Mouse (Mus musculus): Measurements from ENCODE around the gene Tmem209.
A peak's percentile ranks its signal among the peaks of the same experiment; 100 is the strongest.

The Tmem209 gene

DNA sequence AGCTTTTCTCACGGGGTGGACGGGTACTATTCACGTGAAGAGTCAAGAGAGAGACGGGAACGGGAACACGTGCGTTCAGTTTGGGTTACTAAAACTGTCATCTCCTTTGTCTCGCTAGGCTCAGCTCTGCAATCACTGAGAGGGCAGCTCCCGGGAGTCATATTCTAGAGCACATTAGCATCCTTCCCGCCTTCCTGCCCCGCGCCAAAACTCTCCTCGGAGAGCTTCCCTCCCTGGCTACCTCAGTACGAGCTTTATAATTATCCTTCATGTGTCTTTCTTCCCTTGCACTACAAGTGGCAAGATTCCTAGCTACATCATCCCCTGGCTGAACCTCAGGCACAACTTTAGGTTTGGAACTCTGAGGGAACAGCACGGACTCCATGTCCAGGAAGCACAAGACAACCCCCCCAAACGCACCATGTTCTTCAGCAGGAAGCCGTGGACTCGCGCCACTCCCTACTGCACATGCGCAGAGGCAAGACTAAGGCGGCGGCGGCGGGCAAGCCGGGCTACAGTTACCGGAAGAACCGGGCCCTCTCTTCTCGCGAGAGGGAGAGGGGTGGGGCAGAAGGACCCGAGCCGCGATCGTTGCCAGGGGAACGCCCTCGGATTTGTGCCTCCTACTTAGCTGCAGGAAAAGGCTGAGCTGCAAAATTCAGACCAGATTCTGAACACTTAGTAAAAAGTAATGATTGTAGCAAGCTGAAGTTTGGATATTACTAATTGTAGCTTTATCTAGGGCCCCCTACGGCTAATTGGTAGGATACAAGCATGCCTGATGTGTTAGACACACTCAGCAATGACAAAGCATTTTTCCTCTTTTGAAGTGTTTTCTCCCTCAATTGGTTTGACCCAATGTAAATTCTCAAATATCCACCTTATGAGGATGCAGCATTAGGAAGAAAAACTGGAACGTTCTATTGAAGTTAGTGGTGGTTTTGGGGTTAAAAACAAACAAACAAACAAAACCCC, at the start of gene Tmem209, which contains the start of gene Ssmem1:
Tmem209 (minus strand) TSS at position 519 of the 975 bp plus-strand sequence.
Ssmem1 (plus strand) TSS at position 585 of the 975 bp plus-strand sequence.
- DNase-seq, result peak; percentile 100

DNA sequence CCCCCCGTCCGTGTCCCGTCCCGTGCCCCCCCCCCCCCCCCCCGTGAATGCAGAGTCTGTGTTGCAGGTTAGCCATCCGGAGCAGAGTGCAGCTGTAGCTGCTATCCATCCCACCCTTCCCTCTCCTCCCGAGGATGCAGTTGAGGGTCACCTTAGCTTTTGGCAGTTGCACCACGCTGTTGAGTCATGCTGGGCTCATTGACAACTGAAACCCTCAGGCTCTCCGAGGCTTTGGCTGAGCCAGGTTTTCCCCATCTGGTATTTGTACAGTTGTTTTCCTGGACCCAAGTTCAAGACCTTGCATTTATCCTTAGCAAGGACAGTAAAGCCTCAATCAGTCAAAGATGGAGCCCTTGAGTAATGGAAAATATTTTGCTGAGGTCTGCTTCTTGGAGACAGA, 46.5 kb upstream of the Tmem209 start:
- no peak for DNase-seq

DNA sequence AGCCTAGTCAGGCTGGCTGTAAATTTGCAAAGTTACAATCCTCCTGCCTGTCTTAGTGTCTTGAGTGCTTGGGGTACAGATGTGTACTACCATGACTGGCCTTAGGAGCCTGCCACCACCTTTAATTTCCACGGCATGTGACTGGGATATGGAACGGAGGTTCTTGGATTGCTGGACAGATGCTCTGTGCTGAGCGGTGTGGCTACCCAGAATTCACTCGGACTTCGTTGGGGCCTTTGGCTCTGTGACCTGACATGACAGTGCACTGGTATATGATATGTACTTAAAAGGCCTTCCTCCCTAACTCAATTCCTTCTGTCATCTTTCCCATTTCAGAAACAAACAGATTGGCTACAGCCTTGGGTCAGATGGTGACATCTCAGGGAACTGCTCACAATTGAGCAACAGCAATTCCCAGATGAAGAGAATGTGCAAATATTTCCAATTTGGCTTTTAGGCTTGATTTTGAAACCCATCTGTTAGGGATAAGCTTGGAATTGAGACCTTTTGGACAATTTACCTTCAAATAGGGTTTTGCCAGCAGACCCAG, 45.1 kb upstream of the Tmem209 start:
- DNase-seq, result no peak

DNA sequence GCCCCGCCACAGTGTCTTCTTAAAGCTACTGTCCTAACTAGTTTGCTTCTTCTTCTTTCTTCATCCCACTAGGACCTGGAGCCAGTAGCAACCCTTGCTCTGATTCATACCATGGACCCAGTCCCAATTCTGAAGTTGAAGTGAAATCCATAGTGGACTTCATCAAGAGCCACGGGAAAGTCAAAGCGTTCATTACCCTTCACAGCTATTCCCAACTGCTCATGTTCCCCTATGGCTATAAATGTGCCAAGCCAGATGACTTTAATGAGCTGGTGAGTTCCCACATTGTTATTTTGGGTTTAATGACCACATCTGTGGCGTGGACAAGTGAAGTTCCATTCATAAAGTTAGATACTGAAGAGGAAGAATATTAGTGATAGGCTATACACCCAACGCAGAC, 44.5 kb upstream of the Tmem209 start:
- no peak for DNase-seq

DNA sequence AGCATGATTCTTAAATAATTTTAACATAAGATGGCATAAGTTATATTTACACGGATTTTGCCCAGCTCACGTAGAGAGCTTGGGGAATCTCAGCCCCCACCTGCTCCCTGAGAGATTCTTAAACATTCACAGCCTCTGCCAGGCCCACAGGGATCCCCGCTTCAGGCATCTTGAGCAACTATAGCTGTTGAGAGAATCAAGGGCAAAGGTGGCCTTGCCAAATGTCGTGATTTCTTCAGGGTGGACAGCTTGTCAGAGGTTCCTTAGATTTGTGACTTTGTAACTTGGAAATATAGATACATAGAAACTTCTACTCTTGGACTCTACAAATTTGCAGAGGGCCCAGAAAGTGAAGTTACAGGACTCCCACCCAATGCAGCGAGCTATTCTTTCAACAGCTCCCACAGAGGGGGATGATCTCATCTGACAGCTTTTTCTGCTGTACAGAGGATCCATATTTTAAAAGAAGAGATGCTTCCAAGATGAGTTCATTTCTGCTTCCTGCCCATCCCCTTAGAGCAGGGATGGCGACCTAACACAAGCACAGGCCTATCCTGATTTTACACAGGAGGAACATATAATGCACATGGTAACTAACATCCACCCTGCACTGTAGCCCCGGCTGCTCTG, 43.9 kb upstream of the Tmem209 start:
- no peak for DNase-seq

DNA sequence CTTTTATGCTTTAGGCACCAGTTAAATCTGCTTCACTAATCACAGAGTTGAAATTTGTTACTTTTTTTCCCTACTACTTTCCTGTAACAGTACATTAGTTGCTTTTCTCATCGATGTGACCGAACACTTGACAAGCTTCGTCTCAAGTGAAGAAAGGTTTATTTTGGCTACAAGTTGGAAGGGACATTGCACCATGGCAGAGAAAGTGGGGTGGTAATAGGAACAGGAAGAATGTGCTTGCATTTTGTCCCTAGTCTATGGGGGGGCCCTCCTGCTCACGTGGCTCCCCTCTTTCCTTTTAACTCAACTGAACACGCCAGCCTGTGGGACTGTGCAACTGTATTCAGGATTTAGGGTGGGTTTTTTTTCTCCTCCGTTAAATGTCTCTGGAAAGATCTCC, 43.0 kb upstream of the Tmem209 start:
- DNase-seq, result no peak

DNA sequence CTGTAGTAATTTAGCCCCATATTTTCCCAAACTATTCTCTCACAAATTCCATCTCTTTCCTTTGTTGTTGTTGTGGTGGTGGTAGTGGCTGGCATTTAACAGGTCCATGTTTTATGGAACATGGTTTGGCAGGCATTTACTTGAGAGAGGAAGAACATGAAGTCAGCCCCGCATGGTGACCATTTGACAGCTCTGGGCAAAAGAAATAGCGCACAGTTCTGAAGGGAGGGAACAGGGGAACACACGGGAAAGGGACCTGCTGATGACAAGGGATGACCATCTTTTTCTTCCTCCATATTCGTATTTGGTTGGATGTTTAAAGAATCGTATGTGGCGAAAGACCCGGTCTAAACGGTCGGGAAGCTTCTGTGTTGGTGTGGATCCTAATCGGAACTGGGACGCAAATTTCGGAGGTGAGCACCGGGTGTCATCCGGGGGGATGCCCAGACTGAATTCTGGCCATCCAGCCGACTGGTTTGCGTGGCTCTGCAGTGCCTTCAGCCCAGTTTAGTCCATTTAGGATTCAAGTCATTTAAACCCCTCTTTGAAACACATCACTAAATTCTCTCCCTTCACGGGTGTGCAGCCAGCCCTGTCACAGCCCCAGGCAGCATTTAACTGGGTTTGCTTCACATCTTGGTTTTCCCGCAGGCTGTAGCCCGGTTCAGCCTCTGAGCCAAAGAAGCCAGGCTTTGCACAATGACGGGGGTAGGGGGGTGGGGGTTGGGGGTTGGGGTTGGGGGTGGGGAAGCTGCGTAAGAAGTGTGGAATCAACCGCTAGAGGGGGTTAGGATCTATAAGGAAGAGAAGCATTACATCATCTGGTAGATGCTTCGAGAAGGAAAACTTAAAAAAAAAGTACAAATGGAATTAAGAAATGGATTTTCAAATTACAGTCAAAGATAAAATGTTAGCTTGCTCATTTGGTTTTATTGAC, 42.3 kb upstream of the Tmem209 start:
- DNase-seq, result no peak

DNA sequence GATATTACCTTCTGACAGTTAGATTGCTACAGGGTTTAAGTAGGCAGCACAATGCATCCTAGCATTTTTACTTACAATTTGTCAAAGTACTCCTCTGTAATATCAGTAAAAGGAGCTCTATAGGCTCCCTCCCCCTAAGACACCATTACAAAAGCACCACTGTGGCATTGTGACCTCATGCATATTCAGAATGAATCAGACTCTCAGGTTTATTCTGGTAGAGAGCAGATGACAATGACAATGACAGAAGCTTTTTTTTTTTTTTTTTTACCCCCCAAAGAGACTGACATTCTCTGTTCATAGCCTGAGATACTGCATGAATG, 41.6 kb upstream of the Tmem209 start:
- DNase-seq, result no peak

DNA sequence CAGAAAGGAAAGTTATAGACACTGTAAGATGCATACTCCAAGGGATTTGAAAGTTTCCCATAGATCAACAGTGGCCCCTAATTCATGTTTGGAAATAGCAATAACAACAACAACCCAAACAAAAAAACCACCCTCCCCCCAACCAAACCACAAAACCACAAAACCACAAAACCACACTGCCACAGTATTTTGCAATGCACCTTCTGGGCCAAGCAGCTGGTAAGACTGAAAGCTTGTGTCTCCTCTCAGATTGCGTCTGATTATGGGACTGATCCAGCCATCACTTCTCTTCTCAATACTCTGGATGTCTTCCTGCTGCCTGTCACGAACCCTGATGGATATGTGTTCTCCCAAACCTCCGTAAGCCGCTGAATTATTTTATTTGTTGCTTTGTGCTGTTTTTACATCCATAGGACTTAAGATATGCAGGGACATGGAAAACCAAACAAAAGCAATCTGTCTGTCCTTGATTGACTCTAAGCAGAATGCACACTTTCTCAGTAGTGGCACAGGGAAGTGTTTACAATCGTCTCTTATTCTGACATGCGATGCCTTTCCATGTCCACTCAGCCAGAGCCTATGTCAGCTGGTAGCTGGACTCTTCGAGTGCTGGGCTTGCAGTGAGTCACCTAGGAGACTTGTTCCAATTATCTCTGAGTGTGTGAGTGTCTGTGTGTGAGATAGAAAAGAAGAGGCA, 41.1 kb upstream of the Tmem209 start:
- DNase-seq, result no peak

DNA sequence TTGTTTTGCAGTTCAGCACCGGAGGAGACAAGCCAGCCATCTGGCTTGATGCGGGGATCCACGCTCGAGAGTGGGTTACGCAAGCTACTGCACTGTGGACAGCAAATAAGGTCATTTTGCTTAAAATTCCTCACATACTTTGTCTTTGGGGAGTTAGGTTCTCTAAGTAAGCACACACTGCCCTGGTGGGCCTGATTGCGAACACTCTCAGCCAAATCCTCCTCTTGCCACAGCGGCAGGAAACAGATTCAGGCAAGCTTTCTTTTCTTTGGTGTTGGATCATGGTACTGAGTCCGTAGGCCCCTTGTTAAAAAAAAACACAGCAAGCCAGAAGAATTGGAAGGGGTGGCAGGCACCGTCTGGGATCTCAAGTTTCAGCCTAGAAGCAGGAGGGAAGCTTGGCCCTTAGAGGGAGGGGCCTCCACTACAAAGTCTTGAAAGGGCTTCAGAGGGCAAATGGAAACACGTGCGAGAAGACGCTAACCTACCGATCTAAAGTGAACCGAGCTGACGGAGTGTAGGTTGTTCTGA, 39.7 kb upstream of the Tmem209 start:
- no peak for DNase-seq

DNA sequence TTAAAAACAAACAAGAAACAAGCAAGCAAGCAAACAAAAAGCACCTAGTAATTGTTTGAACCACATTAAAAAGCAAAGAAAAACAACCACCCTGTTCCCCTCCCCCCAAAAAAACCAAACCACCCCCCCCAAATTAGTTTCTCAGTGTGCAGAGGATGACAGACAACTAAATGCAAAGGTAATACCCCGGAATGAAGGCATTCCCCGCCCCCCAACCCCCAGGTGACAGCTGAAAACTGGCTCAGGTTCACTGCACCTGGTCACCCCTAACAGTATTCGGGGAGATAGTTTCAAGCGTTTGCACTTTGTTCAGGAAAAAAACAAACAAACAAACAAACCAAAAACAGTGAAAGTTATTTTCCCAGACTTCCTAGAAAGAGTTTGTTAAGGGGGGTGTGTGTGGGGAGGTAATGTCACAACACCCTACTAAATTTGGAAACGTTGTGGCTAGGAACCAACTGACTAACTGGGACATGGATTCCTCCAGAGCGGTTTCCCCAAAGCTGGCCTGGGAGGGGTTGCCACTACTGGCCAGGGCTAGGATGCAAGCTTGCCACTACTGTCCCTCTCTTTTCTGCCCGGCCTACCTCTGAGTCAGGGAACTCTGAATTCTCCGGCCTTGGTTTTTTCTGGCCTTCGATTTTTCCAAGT, 38.2 kb upstream of the Tmem209 start:
- no peak for DNase-seq

DNA sequence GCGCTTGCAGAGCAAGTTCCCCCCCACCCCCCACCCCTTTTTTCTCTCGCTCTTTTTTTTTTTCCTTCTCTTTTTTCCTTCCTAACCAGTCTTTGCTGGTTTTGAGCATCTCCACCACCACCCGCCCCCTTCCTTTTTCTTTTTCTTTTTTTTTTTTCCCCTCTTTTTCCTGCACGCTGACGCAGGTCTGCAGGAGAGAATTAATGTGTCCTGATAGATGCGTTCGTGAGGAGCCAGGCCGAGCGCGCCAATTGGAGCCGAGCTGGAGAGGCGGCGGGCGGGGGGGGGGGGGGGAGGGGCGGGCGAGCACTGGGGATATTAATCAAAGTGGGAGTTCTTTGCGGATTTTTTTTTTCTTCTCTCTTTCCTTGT, 37.7 kb upstream of the Tmem209 start:
- peak; percentile 67 for DNase-seq

DNA sequence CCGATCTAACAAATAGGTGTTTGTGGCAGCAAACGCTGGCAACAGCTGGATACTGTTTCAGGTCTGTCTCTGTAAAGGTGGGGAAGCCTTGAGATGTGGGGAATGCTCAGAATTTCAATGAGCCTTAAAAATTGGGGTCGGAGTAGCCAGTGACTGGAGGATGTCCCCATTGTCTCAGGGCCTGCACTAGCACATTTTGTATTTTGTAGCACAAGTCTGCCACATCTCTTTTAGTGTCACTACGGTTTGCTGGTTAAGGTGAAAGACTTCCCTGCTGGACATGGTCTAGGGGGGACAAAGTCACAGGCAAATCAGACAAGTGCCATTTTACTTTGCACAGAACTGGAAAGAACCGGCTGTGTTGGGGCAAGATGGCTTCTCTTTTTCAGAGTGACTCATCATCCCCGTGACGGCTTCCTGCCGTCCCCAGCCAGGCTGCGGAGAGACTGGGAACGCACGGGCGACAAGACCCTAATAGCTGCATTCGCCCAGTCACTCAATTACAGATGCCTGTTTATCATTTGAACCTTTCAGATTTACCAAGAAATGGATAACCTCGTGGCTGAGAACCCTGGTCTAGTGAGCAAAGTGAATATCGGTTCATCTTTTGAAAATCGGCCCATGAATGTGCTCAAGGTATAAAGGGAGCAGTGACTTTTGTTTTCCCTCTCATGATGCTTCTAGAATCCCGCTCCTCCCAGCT, 37.1 kb upstream of the Tmem209 start:
- DNase-seq, result peak; percentile 55

DNA sequence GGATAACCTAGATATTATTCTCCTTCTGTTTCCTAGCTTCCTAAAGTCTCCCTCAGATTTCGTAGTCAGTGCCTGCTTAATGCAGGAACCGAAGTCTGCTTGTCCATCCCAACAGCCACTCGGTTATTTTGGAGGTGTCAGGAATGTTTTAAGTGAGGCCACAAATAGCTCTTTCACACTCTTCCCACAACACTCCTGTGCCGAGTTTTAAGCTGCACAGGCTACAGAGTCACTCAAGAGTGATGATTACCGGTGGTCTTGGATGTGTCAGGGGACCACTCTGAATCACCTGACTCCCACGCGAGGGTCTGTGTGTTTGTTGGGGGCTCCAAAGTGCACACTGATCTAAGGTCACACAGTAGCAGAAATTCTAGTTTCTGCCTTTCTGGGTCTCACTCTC, 36.1 kb upstream of the Tmem209 start:
- no peak for DNase-seq

DNA sequence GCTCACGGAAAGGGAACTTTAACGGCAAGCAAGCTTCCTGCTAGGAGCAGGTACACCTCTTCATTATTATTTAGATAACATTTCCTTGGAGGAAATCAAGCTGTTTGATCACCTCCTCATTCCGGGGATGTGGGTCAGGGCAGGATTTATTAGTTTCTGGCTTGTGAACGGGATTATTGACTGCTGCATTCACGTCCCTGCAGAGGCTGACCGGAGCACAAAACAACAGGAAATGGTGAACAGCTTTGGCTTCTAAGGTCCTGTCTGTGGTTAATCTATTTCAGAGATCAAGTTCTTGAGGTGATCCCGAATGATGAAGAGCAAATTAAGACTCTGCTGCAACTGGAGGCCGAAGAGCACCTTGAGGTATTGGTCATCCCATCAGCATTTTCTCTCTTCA, 34.3 kb upstream of the Tmem209 start:
- DNase-seq, result no peak

DNA sequence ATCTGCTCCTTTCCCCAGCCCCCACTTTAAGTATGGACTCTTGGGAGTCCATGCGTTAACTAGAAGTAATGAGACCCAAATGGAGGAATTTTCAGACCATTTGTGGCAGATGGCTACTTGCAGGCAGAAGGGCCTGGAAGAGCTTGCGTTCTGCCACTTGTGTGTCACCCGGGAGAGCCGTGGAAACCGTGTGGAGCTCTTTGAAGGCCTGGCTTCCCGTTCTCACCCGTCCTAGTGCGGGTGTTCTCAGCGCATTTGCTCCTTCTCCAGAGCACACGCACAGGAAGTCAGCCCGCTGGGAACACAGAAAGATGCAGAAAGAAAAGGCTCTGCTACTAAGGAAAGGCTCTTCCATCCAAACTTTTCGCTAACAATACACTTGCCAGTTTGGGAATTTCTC, 33.5 kb upstream of the Tmem209 start:
- DNase-seq, result no peak

DNA sequence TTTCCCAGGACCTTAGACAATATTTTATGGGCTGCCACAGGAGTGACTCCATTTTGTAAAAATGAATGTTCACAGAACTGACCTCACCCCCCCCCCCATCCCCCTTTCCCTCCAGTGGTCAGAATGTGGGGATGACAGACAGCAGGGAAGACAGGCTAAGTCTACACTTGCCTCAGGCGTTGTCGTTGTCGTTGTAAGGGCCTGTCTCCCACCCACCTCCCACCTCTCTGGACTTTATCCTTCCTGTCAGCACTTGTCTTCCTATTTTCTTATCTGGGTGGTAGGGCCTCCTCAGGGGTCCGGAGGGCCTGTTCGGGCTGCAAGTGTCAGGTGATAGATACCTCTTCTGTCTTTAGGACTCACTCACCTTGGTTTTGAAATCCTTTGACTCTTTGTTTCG, 32.7 kb upstream of the Tmem209 start:
- no peak for DNase-seq

DNA sequence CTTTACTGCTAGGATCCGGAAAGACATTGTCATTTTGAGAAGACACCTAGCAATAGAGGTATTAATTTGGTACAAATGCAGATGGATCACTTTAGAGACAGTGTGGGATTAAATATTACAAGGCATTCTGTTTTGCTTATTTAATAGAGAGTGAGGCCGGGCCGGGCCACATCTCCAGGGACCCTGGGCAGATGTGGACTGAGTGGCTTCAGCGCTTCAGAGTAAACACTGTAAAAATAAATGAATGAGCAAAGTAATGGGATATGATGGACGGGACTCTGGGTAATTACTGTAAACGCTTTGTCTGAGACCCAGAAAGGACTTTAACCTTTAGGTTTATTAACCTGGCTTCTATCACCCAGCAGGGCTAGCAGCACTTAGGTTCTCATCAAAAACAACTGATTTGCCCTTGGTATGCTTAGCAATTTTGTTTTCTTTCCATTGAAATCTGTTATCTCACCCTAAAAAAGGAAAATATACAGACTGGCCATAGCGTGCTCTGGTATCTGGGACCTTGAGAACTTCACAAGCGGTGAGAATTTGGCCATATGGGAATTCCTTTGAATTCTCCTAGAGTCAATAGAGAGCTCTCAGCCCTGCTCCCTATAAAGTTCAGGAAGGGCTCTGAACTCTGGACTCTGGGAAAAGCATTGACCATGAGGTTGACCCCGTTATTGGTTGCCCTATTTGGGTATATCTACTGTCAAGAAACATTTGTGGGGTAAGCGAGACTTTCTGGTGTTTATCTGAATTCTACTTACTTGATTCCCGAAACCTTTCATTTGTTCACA, 31.6 kb upstream of the Tmem209 start, which contains the start of gene Cpa2:
Cpa2 (plus strand) TSS at position 574 of the 791 bp plus-strand sequence.
- DNase-seq, result no peak

DNA sequence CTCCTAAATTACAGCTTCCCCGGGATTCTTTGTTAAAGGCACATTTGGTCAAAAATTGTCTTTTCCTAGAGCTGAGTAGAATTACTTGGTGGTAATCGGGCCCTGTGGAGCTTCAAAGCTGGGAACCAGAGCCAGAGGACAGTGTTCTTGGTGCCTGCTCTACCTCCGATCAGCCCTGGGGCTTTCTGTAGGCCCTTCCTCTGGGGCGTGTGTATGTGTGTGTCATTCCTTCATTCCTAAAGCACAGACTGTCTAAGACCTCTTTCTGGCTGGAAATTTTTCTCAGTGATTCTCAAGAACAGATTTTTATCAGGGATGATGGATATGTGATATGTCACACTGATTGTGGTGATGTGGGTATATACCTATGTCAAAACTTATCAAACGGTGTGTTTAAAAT, 29.2 kb upstream of the Tmem209 start:
- DNase-seq, result no peak

DNA sequence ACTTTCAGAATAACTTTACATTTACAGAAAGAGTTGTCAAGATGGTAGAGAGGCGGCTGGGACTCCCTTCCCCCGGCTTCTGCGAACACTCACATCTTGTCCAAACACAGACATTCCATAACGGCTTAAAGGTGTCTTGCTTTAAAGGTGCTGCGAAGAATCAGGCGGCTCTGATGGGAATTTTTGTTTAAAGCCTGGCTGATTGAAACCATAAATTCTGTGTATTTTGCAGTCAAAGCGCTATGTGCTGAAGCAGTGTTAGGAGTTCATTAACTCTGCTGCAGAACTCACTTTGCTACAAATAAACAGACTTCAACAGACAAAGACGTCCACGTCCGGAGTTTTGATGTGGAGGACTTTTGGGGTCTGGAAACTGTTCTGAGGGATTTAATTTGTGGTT, 28.7 kb upstream of the Tmem209 start:
- DNase-seq, result no peak

All from kidney, postnatal 10 days (tissue).